Mouse (Mus musculus) megakaryocyte-erythroid progenitor cell, adult 5 weeks (primary cell): ENCODE measurements around the gene Scnn1b. TPM values are rescaled to one million over a fixed set of nuclear protein-coding genes. Genes with fewer than 3 reads are reported as not detected.

Experiments used
- polyA plus RNA-seq: library from polyadenylated mRNA; stranded (reverse); fragments of >175 nt; gene quantifications from 2 replicates; pipeline ENCODE4 v1.2.3, GENCODE M21; 2012

Gene Scnn1b
- polyA plus RNA-seq = not detected in 2 replicates

GRCm38 (mm10) chr7:121864858-121865585 lies at the start of gene Scnn1b:
Gene Scnn1b (plus strand): TSS chr7:121865038.

Other genes with a start within 250 kb of the Scnn1b start
- 0.72 and 1.3 TPM in 2 replicates for gene Usp31, start 157.8 kb upstream of the Scnn1b start, polyA plus RNA-seq
- gene Scnn1g, start 130.6 kb upstream of the Scnn1b start, polyA plus RNA-seq = not detected in 2 replicates
- gene Cog7, start 116.7 kb downstream of the Scnn1b start, polyA plus RNA-seq = 7.0 and 7.8 TPM in 2 replicates
- 53.6 and 60.6 TPM in 2 replicates for gene Gga2, start 156.2 kb downstream of the Scnn1b start, polyA plus RNA-seq
- 17.6 and 25.3 TPM in 2 replicates for gene Ubfd1, start 202.1 kb downstream of the Scnn1b start, polyA plus RNA-seq
- 10.0 and 11.0 TPM in 2 replicates for gene Ears2, start 202.2 kb downstream of the Scnn1b start, polyA plus RNA-seq
- 656 and 702 TPM in 2 replicates for gene Ndufab1, start 236.8 kb downstream of the Scnn1b start, polyA plus RNA-seq